Mouse (Mus musculus): Measurements from ENCODE around the gene Sertad2.

Gene Sertad2

DNA sequence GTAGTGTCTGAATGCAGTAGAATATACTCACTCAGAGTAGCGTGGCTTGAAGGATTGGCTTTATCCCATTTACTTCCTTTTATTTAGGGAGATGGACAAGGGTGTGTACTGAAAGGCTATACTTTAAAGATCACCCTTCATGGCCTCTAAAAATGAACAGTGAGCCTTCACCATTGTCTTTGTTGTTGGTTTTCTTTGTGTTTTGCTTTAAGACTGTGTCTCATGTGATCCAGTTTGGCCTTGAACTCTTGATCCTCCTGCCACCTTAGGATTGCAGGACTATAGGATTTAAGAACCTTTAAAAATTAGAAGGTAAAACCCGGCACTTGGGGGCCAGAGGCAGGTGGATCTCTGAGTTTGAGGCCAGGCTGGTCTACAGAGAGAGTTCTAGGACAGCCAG lies 6.4 kb downstream of the Sertad2 start:
- DNase-seq (ENCODE audit: low spot score): no peak

DNA sequence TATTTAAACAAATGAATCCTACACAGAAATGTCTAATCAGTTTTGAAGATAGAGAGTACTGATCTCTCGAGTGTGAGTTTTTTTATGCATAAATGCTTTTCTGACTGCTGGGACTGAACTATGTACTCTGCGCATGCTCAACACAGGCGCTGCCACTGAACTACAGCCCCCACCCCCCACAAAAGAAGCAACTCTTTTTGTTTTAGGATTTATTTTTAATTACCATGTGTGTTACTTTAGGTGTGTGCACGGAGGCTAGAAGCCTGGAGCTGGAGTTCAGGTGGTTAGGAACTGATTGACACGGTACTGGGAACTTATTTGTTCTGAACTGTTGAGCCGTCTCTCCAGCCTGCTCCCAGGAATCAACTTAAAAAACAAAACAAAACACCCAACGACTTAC lies 7.1 kb downstream of the Sertad2 start:
- DNase-seq (ENCODE audit: low spot score): no peak

DNA sequence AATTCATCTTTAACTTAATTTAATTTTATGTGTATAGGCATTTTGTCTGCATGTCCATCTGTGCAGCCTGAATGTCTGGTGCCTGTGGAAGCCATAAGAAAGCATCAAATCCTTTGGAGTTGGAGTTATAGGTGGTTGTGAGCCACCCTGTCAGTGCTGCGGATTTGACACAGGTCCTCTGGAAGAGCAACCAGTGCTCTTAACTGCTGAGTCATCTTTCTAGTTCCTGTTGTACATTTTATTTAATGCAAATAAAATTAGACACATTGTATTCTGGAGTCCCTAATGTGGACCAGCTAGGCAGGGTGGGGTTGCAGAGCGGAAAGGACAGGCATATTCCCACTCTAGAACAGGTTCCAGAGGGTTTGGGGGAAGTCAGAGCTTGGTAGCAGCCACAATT lies 9.0 kb downstream of the Sertad2 start:
- no peak for DNase-seq (ENCODE audit: low spot score)

DNA sequence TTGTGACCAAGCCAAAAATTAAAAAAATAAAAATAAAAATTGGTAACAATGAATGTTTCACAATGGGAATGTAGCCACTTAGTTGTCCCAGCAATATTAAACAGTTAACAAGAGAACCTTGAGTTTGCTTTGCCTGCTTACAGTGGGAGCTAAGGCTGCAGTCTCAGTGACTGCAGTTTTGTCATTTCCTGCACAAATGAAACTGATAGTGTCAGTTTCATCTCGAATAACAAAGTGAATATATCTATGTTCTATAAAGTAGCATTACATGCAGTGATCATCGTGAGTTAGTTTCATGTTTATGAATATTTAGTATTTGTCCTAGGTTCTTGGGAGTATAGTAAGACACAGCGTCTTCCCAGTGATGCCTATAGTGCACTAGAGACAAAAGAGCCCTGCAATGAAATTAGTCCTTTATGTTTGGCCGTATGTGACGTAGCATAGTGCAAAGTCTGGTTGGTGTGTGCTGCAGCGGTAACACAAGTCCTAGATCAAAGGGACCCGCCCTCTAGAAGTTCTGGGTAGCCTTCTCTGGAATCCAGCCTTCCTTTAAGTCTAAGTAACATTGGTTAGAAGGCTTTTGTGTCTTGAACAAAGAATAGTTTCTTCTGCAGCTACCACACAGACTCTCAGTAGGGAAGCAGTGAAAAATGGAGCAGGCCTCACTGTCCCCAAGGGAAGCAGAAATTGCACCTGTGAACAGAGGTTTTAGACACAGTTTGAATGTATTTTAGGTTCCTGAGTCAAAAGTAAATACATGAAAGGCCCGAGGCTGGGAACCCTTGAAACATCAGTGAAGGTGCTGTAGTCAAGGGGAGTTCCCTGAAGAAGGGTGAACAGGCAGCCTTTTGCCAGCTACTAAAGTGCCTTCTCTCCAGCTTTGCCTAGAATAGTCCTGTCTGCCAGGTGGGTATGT lies 10.0 kb downstream of the Sertad2 start:
- no peak for DNase-seq (ENCODE audit: low spot score)

DNA sequence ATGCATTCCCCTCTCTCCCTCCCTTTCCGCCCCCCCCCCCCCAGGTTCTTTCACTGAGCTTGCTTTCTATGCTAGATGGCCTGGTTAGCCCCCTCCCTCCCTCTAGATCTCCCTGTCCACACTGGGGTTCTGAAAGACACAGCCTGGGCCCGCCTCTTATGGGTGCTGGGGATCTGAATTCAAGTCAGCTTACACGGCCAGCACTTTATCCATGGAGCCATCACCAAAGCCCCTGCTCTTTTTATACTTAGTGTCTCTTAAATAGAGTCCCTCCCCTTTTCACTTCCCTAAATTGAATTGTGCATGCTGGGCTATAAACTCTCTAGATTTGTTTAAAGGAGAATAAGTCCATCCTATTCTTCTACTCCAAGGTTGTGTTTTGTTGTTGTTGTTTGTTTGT lies 12.6 kb downstream of the Sertad2 start:
- DNase-seq (ENCODE audit: low spot score): no peak

DNA sequence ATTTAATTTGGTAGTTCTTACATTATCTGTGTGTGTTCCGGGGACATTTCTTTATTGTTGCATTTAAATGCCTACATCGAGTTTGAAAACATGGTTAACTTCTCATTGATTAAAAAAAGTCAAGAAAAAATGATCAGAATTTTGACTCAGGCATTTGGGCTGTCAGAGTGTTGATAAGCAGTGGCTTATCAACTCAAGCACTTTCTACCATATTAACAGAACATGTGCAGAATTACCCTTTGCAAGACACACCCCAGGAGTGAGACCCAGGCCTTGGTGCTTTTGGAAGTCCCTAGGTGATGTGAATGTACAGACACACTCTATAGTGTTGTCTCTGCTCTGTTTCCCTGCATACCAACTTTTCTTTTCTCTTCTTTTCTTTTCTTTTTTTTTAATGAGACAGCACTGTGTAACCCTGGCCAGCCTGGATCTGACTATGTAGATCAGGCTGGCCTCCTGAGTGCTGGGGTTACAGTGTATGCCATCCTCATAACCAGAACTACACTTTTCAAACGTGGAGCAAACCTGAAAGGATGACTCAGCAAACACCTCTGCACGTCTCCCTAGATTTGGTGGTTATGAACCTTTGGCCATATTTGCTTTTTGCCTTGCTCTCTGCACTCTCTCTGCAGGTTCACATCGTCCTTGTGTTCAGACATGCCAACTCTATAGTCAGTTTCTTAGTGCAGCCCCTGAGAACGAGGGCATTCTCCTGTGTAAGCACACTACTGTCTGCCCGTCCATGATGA lies 13.3 kb downstream of the Sertad2 start:
- DNase-seq (ENCODE audit: low spot score): no peak

DNA sequence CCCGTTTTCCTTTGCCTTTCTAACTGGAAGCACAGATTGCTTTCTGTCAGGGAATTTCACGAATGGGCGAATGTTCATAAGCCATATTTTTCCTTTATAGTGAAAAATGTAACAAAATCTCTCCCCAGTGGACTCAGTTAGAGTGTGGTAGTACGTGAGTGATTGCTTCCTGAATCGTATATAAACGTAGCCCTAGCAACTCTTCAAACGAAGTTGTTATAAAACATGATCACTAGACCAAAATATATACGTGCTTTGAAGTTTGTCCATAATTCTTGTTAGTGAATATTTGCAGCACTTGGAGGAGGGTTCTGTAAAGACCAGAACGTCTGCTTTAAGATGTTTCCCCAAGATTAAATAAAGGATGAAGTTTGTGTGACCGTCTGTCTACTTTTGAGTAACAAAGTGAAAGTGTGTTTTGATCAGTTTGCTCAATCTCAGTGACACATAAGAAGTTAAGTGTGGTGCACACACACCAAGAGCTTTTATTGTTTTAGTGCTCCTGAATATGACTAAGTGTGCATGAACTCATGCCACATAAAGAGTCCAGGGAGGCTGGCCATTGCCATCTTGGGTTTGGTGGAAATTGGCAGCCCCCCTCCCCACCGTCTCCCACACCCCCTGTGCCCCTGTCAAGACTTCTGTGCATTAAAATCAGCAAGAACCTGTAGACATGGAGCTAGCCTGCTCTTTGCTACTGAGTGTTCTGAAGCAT lies 16.3 kb downstream of the Sertad2 start:
- DNase-seq (ENCODE audit: low spot score): no peak

DNA sequence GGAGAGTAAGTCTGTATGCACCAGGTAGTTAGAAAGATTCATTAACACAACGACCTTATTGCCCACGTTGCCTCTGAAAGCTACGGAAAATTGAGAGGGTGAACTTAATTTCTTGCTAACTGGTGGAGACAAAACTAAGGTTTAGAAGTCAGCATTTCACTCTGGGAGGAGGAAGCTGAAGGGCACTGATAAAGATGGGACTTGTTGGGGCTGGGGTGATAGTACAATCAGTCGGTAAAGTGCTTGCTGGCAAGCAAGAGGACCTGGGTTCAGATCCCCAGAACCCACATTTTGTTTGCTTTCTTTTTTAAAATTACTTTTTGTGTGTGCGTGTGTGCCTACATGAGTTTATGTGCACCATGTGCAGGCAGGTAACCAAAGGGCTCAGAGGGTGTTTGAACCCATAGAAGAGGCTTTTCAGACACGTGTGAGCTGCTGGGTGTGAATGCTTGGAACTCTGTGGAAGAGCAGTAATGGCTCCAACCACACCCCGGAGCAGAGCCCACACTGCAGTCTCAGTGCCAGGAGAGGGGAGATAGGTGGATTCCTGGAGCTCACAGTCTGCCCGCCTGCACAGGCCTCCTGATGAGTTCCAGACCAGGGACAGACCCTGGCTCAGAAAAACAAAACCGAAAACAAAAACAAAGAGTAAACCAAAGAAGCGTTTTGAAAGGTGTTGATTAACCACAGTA lies 17.0 kb downstream of the Sertad2 start:
- DNase-seq (ENCODE audit: low spot score): no peak

DNA sequence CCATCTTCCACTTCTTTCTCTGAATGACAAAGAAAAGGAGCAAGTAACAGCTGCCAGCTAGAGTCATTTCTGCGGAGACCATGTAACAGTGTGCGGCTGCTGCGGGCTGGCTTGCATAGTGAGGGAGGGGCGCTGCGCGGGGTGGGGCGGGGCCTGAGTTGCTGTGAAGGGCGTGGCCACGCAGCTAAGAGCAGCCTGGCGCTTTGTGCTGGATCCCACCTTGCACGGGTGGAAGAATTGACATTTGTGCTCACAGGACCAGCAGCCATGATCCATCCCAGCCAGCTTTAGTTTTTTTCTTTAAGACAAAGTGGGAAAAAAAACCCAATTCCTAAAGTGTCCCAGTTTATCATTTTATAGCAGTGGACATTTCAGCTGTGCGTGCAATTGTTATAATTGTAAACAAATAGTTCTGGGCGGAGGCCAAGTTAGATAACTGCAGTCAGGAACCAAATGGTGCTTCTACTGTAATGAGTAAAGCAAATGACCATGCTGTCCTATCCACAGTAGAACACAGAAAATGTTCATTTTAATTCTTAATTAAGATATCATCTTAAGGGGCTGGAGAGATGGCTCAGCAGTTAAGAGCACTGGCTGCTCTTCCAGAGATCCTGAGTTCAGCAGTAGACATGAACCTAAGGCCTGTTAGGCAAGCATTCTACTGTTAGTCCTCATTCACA lies 18.4 kb downstream of the Sertad2 start:
- DNase-seq (ENCODE audit: low spot score): no peak

DNA sequence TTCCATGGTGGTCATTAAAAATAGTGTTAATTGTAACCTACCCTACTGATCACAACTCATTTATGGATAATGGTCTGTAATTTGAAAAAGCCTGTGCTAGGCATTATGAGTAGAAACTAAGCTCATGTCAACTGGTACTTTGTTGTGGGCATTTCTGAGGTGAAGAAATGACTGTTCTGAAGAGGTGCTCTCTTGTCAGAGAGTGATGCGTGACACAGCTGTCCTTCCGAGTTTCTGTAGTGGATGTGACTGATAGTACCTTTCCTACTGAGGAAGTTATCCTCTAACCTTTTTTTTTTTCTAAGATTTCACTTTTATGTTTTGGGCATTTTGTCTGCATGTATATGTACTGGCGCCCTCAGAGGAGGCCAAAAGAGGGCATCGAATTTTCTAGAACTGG lies 22.0 kb downstream of the Sertad2 start:
- no peak for DNase-seq (ENCODE audit: low spot score)

DNA sequence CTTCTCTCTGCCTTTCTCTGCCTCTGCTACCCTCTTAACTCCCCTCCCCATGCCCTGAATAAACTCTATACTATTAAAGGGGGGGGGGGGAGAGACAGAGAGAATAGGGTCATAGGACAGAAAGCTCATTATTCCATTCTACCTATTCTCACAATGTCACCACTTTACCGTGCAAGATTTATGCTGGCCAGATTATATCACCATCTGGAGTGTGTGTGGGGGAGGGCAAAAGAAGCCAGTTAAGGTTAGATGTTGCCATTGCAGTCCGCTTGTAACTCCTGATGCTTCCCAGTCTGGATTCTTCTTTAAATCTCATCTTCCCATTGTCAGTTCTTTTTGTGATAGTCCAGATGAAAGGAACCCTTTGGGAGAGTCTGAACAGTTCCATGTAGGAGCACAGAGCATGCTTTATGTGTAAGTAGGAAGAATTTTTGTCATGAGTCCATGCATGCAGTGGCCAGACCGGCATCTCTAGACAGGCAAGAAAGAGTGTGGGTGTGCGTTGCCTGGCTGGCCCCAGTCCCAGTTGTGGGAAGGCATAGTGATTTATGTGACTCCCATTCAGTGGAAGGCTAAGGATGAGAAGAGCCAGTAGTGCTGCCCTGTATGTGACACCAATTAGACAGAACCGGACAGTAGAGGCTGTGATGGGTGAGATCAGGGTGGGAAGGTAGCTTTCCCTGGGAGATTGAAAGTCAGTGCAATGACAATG lies 28.8 kb downstream of the Sertad2 start:
- DNase-seq (ENCODE audit: low spot score): peak; percentile 30

DNA sequence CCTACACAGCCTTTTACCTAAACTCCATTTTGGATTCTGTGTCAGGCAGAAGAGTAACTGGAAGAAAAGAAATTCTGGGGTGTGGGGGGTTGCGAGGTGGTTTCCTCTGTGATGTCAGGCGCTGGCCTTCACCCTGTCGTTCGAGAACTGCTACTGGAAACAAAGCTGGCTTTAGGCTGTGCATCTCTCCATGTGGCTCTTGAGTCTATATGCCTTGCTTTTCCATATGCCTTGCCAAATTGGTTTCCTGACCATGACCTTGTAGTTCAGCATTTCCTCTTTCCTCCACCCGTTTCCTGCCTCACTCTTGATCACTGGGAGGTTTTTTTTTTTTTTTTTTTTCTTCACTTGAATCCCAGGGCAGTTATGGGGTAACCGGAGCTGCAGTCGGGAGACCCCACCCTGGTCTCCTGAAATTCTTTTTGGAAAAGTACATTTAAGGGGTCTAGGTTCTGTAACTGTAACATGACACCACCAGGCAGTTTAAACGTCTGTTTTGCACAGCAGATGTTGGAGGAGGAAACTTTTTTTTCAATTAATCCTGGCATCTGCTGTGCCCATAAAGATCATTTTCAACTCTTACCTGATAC lies 33.1 kb downstream of the Sertad2 start:
- DNase-seq (ENCODE audit: low spot score): no peak

DNA sequence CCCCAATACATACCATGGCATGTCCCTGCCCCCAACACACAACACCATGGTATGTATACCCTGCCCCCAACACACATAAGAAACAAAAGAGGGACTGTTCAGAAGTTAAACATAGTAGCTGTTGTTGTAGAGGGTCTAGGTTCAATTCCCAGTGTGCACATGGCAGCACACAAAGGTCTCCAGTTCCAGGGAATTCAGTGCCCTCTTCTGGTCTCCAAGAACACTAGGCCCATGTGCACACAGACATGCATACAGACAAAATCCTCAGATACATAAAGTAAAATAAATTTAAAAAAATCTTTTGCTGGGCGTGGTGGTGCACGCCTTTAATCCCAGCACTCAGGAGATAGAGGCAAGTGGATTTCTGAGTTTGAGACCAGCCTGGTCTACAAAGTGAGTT lies 39.7 kb downstream of the Sertad2 start:
- DNase-seq (ENCODE audit: low spot score): no peak

DNA sequence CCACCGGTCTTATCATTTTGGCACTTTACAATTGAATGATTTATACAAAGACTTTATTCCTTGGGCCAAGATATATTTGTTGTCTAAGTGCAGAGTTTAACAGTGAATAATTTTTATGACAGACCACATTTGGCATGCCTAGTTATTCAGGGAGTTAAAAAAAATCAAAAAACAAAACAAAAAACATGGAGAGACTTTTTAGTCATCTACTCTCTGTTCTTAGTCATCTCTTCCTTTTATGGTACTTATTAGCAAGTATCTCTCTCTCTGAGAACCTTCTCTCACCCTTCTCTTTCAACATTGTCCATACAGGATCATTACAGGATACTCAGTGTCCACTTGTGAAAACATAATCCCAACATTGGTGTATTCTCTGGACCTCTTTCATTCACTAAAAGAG lies 42.2 kb downstream of the Sertad2 start:
- no peak for DNase-seq (ENCODE audit: low spot score)

DNA sequence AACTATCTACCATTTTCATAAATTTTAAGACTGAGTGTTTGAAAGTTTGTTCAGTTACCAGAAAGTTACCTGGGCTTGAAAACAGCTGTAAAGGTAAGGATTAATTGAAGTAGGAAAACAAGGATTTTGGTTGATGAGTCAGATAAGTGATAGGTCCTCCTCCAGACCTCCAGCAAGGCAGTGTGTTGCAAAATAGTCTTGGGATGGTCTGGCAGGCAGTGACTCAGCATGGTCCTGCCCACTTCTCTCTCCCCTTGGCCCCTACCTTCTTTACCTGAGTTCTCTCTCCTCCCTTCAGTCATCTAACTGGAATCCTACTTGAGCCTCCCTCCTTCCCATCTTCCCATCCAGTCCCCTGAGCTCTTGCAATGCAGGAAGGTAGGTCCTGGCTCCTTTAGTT lies 43.1 kb downstream of the Sertad2 start:
- DNase-seq (ENCODE audit: low spot score): no peak

DNA sequence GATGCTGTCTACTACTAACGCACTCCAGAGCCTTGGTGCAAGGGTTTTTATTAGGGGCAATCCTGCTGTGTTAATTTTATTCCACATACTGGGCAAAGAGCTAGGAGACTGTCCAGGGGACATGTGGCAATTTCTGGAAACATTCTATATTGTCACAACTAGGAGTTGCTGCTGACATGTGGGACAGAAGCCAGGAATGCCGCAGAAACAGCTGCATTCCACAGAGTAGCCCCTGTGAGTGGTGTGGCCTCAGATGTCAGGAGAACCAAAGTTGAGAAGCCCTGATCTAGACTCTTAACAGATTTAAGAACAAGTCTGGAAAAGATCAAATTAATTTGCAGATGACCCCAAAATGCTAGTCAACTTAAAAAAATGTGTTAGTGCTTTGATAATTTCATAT lies 46.3 kb downstream of the Sertad2 start:
- no peak for DNase-seq (ENCODE audit: low spot score)

DNA sequence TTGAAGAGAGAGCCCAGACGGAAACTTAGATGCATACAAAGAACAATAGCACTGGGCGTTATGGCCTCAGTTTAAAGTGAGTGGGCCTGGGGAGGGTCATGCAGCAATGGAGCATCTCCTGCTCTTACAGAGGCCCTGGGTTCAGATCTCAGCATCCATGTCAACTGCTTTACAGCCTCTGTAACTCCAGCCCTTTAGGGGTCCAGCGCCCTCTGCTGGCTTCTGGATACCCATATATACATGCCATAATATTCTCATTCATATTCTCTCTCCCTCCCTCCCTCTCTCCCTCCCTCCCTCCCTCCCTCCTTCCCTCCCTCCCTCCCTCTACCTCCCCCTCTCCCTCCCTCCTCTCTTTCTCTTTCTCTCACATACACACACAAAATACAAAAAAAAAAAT lies 49.0 kb downstream of the Sertad2 start:
- DNase-seq (ENCODE audit: low spot score): no peak

DNA sequence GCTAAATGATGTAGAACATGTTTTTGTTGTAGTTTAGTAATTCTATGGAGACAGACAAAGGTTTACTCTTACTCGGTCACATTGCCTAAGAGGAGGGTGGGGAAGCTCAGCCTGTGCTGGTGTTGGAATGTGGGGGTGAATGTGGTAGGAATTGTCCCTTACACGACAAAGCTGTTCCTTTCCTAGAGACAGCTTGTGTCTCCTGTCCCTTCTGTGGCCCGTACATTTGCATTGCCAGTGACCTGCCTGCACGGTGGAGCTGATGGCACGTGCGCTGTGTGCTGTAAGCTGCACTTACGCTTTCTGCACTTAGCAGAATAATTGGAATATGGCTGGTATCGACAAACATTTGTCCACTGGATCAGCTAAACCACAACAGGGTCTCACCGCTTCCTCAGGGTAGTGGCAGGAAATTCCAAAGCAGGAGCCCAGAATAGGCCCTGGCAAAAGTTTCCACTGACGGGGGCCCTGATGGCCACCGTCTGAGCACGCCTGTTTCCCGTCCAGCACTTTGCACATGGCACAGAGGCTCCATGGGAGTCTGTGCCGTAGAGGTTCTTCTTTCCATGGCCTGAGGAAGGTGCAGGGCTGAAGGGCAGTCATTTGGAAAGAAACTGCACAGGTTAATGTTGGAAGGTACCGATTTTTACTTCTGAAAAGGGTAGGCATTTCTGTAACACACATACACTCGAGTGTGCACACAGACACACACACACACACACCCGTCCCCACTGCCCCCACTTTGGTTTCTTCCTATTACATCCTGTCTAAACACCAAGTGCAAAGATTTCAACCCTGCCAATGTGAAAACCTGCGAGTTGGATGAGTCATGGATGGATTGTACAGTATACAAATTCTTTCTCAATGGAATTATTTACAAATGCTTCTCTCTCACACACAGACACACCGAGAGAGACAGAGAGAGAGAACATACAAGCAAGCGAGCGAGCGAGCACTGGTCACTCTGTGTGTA lies 51.5 kb downstream of the Sertad2 start:
- DNase-seq (ENCODE audit: low spot score): no peak

DNA sequence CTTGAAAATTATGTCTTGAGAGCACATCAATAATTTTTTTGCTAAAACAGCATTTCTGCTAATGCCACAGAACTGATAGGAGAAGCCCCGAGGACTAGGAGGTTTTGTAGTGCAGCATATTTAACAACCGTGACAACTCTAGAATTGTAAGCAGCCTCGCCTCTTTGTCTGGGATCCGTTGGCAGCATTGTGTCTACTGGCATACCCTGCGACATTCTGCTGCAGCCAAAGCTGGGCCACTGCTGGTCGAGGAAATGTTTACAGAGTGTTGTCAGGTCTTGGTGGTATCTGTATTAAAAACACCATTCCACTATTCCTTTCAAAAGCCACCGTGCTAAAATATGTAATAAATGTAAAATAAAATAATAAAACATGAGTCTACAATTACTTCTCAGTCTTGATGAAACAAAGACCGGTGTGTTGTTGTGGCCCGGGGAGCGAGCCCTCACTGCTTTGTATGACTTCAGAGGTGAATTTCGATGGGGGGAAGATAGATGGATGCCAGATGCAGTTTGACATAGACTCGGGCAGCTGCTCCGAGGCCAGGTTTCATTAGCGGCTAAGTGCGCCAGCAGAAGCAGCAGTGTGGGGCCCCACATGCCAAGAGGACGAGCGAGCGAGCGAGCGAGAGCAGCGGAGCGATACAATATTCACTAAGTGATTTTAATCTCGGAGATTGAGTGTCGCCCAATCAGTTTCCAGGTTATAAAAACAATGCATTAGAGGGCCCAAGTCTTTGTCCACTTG lies 60.2 kb downstream of the Sertad2 start:
- peak; percentile 31 for DNase-seq (ENCODE audit: low spot score)

Measured in layer of hippocampus, adult 11-12 months (tissue).